Mouse (Mus musculus): ENCODE results near the gene Capn8. TPM values are rescaled to one million over a fixed set of nuclear protein-coding genes. Genes with fewer than 3 reads are reported as not detected.

The Capn8 gene
- polyA plus RNA-seq, 1 experiment, result 0.12 TPM

DNA sequence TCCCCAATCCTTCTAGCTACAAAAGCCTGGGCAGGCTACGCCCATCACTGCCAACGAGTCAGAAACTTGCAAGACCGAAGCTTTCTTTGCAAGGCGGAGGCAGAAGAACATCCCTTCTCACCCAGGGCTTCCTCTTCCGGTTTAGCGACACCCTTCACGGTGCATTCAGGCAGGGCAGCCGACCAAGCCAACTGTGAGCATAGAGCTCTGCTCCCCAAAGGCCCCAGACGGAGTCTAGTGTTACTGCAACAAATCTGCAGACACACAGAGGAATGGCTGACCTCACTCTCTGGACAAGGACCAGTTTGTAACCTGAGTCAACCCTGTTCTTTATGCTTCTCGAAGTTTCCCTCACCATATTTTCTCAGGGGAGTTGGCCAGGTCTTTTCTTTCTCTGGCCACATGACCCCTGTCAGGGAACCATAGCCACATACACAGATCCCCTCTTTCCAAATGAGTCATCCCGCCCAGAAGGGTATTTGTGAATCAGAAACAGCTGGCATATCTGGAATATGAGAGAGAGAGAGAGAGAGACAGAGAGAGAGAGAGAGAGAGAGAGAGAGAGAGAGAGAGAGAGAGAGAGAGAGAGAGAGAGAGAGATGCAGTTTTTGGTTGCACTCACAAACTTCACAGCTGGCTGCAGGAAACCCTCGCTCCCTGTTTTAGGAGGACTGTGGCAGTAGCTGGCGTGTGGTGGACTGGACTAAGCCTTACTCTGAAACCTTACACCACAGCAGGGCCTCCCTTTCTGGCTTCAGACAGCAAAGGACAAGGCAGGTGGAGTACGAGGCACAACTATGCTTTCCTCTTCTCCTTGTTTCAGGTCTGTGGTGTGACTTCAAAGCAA lies 44.5 kb upstream of the Capn8 start:
- TF ChIP-seq POLR2A (IDR thresholded peaks at IDR 0.05; ENCODE audit: control insufficient read depth, extremely low read depth, insufficient read depth, low read length, poor library complexity), result 0 out of 2 replicates have a peak, but pooled peaks have one; percentile 33
- 0 out of 2 replicates have a peak, but pooled peaks have one; percentile 39 for TF ChIP-seq CTCF (IDR thresholded peaks at IDR 0.05; ENCODE audit: borderline replicate concordance, control insufficient read depth, extremely low read depth, insufficient read depth, low read length, poor library complexity)
- Histone ChIP-seq H3K4me3 (ENCODE audit: control insufficient read depth, insufficient read depth, low read length) (no peak overlapping the region), H3K27me3 (ENCODE audit: control insufficient read depth, insufficient read depth, low read length) (no peaks in the 10 kb centered on the region), H3K27ac (ENCODE audit: control insufficient read depth, insufficient read depth, low read length) (peak overlapping the region; percentile 67), H3K36me3 (ENCODE audit: control insufficient read depth, insufficient read depth, low read length) (no peaks in the 10 kb centered on the region), H3K4me1 (replicated peaks; ENCODE audit: control insufficient read depth, insufficient read depth, low read length) (peaks cover 34% of the 10 kb centered on the region)
- 35% methylated on average over 14 of the region's 14 CpGs for whole genome bisulfite sequencing
- DNase-seq, result peak; percentile 72

DNA sequence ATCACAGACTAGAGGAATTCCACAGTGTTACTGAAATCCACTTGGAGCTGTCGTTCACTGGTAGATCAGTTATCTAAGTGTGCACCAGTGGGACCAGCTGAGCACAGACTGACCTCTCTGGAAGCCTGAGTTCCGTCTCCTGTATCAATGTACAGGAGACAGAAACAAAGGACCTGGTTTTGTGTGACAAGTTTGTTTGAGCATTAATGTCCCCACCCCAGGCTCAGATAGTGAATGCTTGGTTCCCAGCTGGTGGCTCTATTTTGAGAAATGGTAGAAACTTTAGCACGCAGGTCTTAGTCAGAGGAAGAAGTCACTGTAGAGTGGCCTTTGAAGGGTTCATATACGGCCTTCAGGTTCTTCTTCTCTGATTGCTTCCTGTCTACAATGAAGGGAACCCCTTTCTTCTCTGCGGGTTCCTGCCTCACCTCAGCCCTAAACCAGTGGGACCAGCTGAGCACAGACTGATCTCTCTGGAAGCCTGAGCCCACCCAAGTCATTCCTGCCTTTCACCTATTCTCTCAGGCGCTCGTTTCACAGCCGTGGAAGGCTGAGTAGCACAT lies 43.8 kb upstream of the Capn8 start:
- DNase-seq, result peak; percentile 29
- TF ChIP-seq CTCF (IDR thresholded peaks at IDR 0.05; ENCODE audit: borderline replicate concordance, control insufficient read depth, extremely low read depth, insufficient read depth, low read length, poor library complexity), result no peak
- no peak for TF ChIP-seq POLR2A (IDR thresholded peaks at IDR 0.05; ENCODE audit: control insufficient read depth, extremely low read depth, insufficient read depth, low read length, poor library complexity)
- peak overlapping the region; percentile 38 for H3K27ac ChIP-seq (ENCODE audit: control insufficient read depth, insufficient read depth, low read length)
- 51% methylated on average over 8 of the region's 8 CpGs for WGBS
- H3K27me3 ChIP-seq (ENCODE audit: control insufficient read depth, insufficient read depth, low read length), result no peaks in the 10 kb centered on the region
- H3K4me3 ChIP-seq (ENCODE audit: control insufficient read depth, insufficient read depth, low read length), result no peak overlapping the region
- H3K36me3 ChIP-seq (ENCODE audit: control insufficient read depth, insufficient read depth, low read length), result no peaks in the 10 kb centered on the region
- peaks cover 34% of the 10 kb centered on the region for H3K4me1 ChIP-seq (replicated peaks; ENCODE audit: control insufficient read depth, insufficient read depth, low read length)

GRCm38 (mm10) chr1:182522961-182523360 lies 41.8 kb upstream of the Capn8 start:
- Histone ChIP-seq H3K4me1 (replicated peaks; ENCODE audit: control insufficient read depth, insufficient read depth, low read length) (peaks cover 35% of the 10 kb centered on the region), H3K36me3 (ENCODE audit: control insufficient read depth, insufficient read depth, low read length) (no peaks in the 10 kb centered on the region), H3K27me3 (ENCODE audit: control insufficient read depth, insufficient read depth, low read length) (no peaks in the 10 kb centered on the region), H3K27ac (ENCODE audit: control insufficient read depth, insufficient read depth, low read length) (no peak overlapping the region), H3K4me3 (ENCODE audit: control insufficient read depth, insufficient read depth, low read length) (no peak overlapping the region)
- WGBS, result 88% methylated on average over 5 of the region's 5 CpGs
- DNase-seq, result no peak
- TF ChIP-seq POLR2A (IDR thresholded peaks at IDR 0.05; ENCODE audit: control insufficient read depth, extremely low read depth, insufficient read depth, low read length, poor library complexity), result no peak
- TF ChIP-seq CTCF (IDR thresholded peaks at IDR 0.05; ENCODE audit: borderline replicate concordance, control insufficient read depth, extremely low read depth, insufficient read depth, low read length, poor library complexity), result no peak

- H3K27ac ChIP-seq (ENCODE audit: control insufficient read depth, insufficient read depth, low read length), result no peak overlapping the region
- TF ChIP-seq POLR2A (IDR thresholded peaks at IDR 0.05; ENCODE audit: control insufficient read depth, extremely low read depth, insufficient read depth, low read length, poor library complexity) (no peak), CTCF (IDR thresholded peaks at IDR 0.05; ENCODE audit: borderline replicate concordance, control insufficient read depth, extremely low read depth, insufficient read depth, low read length, poor library complexity) (no peak)
- 91% methylated on average over 3 of the region's 3 CpGs for WGBS
- no peak overlapping the region for H3K4me3 ChIP-seq (ENCODE audit: control insufficient read depth, insufficient read depth, low read length)
- DNase-seq, result no peak
- no peaks in the 10 kb centered on the region for H3K27me3 ChIP-seq (ENCODE audit: control insufficient read depth, insufficient read depth, low read length)
- H3K36me3 ChIP-seq (ENCODE audit: control insufficient read depth, insufficient read depth, low read length), result no peaks in the 10 kb centered on the region
- H3K4me1 ChIP-seq (replicated peaks; ENCODE audit: control insufficient read depth, insufficient read depth, low read length), result peaks cover 34% of the 10 kb centered on the region
Measured at GRCm38 (mm10) chr1:182523692-182524091, 41.1 kb upstream of the Capn8 start.

- Histone ChIP-seq H3K4me1 (replicated peaks; ENCODE audit: control insufficient read depth, insufficient read depth, low read length) (peaks cover 16% of the 10 kb centered on the region), H3K4me3 (ENCODE audit: control insufficient read depth, insufficient read depth, low read length) (no peak overlapping the region), H3K27me3 (ENCODE audit: control insufficient read depth, insufficient read depth, low read length) (no peaks in the 10 kb centered on the region), H3K27ac (ENCODE audit: control insufficient read depth, insufficient read depth, low read length) (no peak overlapping the region), H3K36me3 (ENCODE audit: control insufficient read depth, insufficient read depth, low read length) (no peaks in the 10 kb centered on the region)
- no peak for DNase-seq
- 95% methylated on average over 3 of the region's 3 CpGs for WGBS
- no peak for TF ChIP-seq CTCF (IDR thresholded peaks at IDR 0.05; ENCODE audit: borderline replicate concordance, control insufficient read depth, extremely low read depth, insufficient read depth, low read length, poor library complexity)
- TF ChIP-seq POLR2A (IDR thresholded peaks at IDR 0.05; ENCODE audit: control insufficient read depth, extremely low read depth, insufficient read depth, low read length, poor library complexity), result no peak
Measured at GRCm38 (mm10) chr1:182525601-182526000, 39.2 kb upstream of the Capn8 start.

DNA sequence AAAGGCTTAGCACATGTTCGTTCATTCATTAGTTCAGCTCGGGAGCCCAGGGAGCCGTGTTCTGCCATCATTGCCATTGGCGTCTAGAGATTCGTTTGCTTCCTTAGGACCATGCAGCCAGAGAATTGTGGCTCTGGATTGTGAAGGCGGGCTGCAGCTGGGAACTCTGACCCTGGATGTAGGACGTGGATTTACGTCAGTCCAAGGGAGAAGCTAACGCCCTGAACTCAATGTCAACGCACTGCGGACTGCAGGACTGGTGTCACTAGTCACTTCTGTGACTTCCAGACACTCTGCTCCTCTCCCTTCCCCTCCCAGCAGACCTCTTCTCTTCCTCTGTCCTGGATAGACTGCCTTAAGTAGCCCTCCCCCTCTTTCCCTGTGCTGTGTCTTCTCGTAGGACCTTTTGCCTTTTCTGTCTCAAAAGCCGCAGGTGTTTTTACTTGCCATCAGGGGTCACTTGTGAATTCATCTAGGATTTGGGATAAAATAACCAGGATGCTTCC lies 37.5 kb upstream of the Capn8 start:
- H3K27ac ChIP-seq (ENCODE audit: control insufficient read depth, insufficient read depth, low read length), result no peak overlapping the region
- H3K36me3 ChIP-seq (ENCODE audit: control insufficient read depth, insufficient read depth, low read length), result no peaks in the 10 kb centered on the region
- TF ChIP-seq CTCF (IDR thresholded peaks at IDR 0.05; ENCODE audit: borderline replicate concordance, control insufficient read depth, extremely low read depth, insufficient read depth, low read length, poor library complexity), result no peak
- no peak overlapping the region for H3K4me3 ChIP-seq (ENCODE audit: control insufficient read depth, insufficient read depth, low read length)
- no peak for DNase-seq
- H3K4me1 ChIP-seq (replicated peaks; ENCODE audit: control insufficient read depth, insufficient read depth, low read length), result peaks cover 5% of the 10 kb centered on the region
- no peaks in the 10 kb centered on the region for H3K27me3 ChIP-seq (ENCODE audit: control insufficient read depth, insufficient read depth, low read length)
- WGBS, result 92% methylated on average over 13 of the region's 13 CpGs
